Mouse (Mus musculus) kidney, embryonic 16.5 days (tissue): ENCODE results near the gene B3gnt2. TPM values are rescaled to one million over a fixed set of nuclear protein-coding genes. Genes with fewer than 3 reads are reported as not detected.

Experiments used
- ATAC-seq: fragments of 200-750 bp; cut with Nextera tagmentation; 2 replicates; pipeline ENCODE4 v1.8.0; 2017; ENCODE audit warnings: moderate TSS enrichment; ENCODE audit not compliant: low FRiP score, low TSS enrichment
- H3K27ac ChIP-seq: fragments of 300-500 bp; sonication (generic); 2 replicates; pipeline ENCODE4 v1.5.1; 2014; ENCODE audit warnings: low read length
- H3K27me3 ChIP-seq: fragments of 300-500 bp; sonication (generic); 2 replicates; pipeline ENCODE4 v1.6.1; 2014; ENCODE audit warnings: low read length, control low read depth, mixed read lengths; ENCODE audit not compliant: insufficient read depth
- H3K36me3 ChIP-seq: fragments of 300-500 bp; sonication (generic); 2 replicates; pipeline ENCODE4 v1.6.1; 2014; ENCODE audit warnings: low read length, control low read depth, mixed read lengths; ENCODE audit not compliant: insufficient read depth
- H3K4me1 ChIP-seq: fragments of 300-500 bp; sonication (generic); 2 replicates; pipeline ENCODE4 v1.6.1; 2014; ENCODE audit warnings: low read length, control low read depth, mixed read lengths; ENCODE audit not compliant: insufficient read depth
- H3K4me2 ChIP-seq: fragments of 300-500 bp; sonication (generic); replicated peaks from 2 replicates; pipeline ENCODE4 v1.6.1; 2014; ENCODE audit warnings: low read depth, low read length
- H3K4me3 ChIP-seq: fragments of 300-500 bp; sonication (generic); 2 replicates; pipeline ENCODE4 v1.5.1; 2014; ENCODE audit warnings: mild to moderate bottlenecking, low read length
- H3K9ac ChIP-seq: fragments of 300-500 bp; sonication (generic); replicated peaks from 2 replicates; pipeline ENCODE4 v1.6.1; 2014; ENCODE audit warnings: low read length
- H3K9me3 ChIP-seq: fragments of 300-500 bp; sonication (generic); 2 replicates; pipeline ENCODE4 v1.6.1; 2016; ENCODE audit warnings: low read length, control low read depth
- WGBS: fragments of 180-500 bp; shearing (Covaris S2); extraction: QIAGEN DNeasy Blood & Tissue Kit; methylation state at CpG from one replicate; pipeline ENCODE4 v1.1.7; 2014; 5-methylcytosine and 5-hydroxymethylcytosine counted together
- polyA plus RNA-seq: library from polyadenylated mRNA; unstranded; fragments of >200 nt; fragmentation: Nextera tagmentation; extraction: Ambion mirVana; gene quantifications from 2 replicates; pipeline ENCODE4 v1.2.1, GENCODE M21; 2015

The B3gnt2 gene
- polyA plus RNA-seq, 1 experiment from 2014 or later, result 13.2 TPM

DNA sequence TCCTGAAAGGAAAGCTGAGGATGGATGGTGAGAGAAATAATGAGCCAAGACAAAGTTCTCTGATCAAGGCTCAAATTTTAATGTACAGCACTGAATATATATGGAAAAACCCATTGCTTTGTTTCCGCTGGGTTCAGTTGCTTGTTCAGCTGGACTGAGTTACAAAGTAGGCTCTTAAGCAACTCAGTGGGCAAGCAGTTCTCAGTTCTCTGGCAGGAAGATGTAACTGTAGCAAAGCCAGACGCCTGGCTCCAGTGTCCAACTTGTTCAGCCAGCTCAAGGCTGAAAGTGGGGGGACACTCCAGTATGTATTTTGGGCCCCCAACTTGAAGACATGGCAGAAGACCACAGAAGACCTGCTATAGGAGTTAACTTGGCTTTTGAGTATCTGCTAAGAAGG, 72.9 kb downstream of the B3gnt2 start:
- H3K9ac ChIP-seq, result no peak overlapping the region
- no peak overlapping the region for H3K4me2 ChIP-seq
- no peaks in the 10 kb centered on the region for H3K36me3 ChIP-seq
- 83% methylated on average over 2 of the region's 2 CpGs for WGBS
- no peak overlapping the region for H3K4me3 ChIP-seq
- no peak overlapping the region for H3K27ac ChIP-seq
- H3K9me3 ChIP-seq, result no peaks in the 10 kb centered on the region
- H3K4me1 ChIP-seq, result 0 out of 2 replicates have a peak, but pooled peaks cover 2% of the 10 kb centered on the region
- ATAC-seq, result no peak
- H3K27me3 ChIP-seq, result no peaks in the 10 kb centered on the region

DNA sequence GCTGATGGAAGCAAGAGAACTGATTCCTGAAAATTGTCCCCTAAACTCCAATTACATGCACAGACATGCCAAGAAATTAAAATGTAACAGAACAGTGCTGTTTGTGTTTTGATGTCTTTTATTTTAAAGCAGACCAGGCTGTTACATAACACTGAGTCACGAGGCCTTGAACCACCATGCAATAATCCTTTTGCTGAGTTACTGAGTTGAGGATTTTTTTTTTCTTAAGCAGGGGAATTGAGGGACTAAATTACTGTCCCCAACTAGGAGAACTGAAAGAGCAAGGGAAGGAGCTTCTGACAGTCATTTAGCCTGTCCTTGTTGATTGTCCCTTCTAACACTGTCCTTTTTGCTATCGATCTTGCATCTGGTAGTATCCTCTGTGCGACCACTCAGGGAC, 76.3 kb downstream of the B3gnt2 start:
- 0 out of 2 replicates have a peak, but pooled peaks cover 6% of the 10 kb centered on the region for H3K4me1 ChIP-seq
- H3K27me3 ChIP-seq, result no peaks in the 10 kb centered on the region
- H3K4me3 ChIP-seq, result no peak overlapping the region
- ATAC-seq, result no peak
- H3K9ac ChIP-seq, result no peak overlapping the region
- H3K4me2 ChIP-seq, result no peak overlapping the region
- 85% methylated on average over 3 of the region's 3 CpGs for WGBS
- no peak overlapping the region for H3K27ac ChIP-seq
- no peaks in the 10 kb centered on the region for H3K36me3 ChIP-seq
- H3K9me3 ChIP-seq, result no peaks in the 10 kb centered on the region

DNA sequence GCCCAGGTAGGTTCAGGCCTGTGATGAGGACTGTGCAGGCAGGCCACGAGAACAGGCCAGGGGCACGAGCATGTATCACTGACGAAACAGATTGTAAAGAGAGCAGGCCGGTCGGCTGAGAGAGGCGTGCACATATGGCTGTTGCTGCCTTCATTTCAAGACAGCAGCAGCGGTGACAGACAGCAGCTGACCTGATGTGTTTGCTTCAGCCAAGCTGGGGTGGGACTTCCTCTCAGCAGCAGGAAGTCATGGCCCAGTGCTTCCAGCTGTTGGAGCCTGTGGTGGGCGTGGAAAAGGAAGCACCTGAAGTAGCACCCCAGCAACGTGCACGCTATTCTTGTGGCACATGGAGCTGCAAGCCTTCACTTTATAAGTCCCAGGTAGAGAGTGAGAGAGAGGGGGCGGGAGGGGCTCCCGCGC, 78.0 kb downstream of the B3gnt2 start:
- Histone ChIP-seq H3K4me2 (no peak overlapping the region; the same call in 1 of the 2 replicates), H3K4me1 (0 out of 2 replicates have a peak, but pooled peaks cover 6% of the 10 kb centered on the region), H3K4me3 (no peak overlapping the region), H3K27me3 (no peaks in the 10 kb centered on the region), H3K27ac (no peak overlapping the region), H3K9ac (no peak overlapping the region), H3K36me3 (no peaks in the 10 kb centered on the region), H3K9me3 (peaks cover under 1% of the 10 kb centered on the region)
- peak; percentile 72 for ATAC-seq
- 56% methylated on average over 13 of the region's 13 CpGs for WGBS

- ATAC-seq, result no peak
- Histone ChIP-seq H3K4me3 (no peak overlapping the region), H3K27me3 (no peaks in the 10 kb centered on the region), H3K9ac (no peak overlapping the region), H3K9me3 (peaks cover 7% of the 10 kb centered on the region), H3K4me1 (0 out of 2 replicates have a peak, but pooled peaks cover 6% of the 10 kb centered on the region), H3K36me3 (no peaks in the 10 kb centered on the region), H3K4me2 (no peak overlapping the region), H3K27ac (no peak overlapping the region)
Measured at GRCm38 (mm10) chr11:22781190-22781589, 79.6 kb downstream of the B3gnt2 start.

DNA sequence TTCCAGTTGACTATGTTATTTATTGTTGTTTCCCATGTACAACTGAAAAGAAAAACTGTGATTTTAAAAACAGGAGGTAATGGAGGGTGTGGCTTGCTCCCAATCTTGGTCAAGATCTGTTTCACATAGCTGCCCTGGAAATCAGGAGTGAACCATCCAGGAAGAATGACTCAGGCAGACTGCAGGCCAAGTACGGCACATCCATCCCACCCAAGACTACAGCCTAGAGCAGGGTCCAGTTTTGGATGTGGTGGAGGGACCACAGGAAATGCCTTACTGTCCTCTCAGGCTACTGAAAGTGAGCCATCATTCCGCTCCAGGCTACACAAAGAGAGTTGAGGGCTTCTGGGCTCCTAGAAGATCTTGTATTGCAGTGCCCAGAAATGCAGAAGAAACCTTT, 80.0 kb downstream of the B3gnt2 start:
- H3K9ac ChIP-seq, result no peak overlapping the region
- ATAC-seq, result no peak
- H3K27ac ChIP-seq, result no peak overlapping the region
- no peak overlapping the region for H3K4me3 ChIP-seq
- 74% methylated on average over 2 of the region's 2 CpGs for WGBS
- H3K4me2 ChIP-seq, result no peak overlapping the region
- 0 out of 2 replicates have a peak, but pooled peaks cover 6% of the 10 kb centered on the region for H3K4me1 ChIP-seq
- H3K27me3 ChIP-seq, result no peaks in the 10 kb centered on the region
- no peaks in the 10 kb centered on the region for H3K36me3 ChIP-seq
- peaks cover 7% of the 10 kb centered on the region for H3K9me3 ChIP-seq

DNA sequence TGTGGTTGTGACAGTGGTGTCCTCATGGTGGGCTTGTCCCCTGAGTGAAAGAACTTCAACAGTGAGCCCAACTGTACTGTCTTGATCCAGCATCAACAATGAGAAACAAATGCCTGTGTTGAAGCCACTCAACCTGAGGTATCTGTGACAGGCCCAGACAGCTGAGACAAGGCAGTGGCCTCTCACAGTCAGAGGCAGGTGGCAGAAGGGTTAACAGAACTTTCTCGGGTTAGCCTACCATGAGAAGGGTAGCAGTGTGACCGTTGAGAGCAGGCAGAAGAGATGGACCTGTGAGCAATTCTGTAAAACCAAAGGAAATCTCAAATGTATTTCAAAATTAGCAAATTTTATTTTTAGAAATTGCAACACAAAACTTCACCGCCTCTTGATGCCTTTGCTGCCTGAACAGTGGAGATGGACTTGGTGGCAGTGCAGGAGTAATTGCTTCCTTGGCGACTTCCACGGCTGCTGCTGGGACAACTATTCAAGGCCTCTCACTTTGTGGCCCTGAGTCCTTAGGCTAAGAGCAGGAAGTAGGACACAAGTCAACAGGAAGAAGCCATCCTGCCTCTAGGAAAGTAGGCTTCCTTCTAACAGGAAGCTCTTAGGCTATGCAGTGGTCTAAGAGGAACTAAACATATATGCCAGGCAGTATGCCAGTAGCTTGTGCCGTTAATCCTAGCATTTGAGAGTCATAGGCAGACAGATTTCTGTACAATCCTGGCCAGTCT, 80.8 kb downstream of the B3gnt2 start:
- Histone ChIP-seq H3K27me3 (no peaks in the 10 kb centered on the region), H3K9ac (no peak overlapping the region), H3K4me3 (no peak overlapping the region), H3K9me3 (peaks cover 7% of the 10 kb centered on the region), H3K4me1 (0 out of 2 replicates have a peak, but pooled peaks cover 6% of the 10 kb centered on the region), H3K36me3 (no peaks in the 10 kb centered on the region), H3K27ac (peak overlapping the region; percentile 57), H3K4me2 (no peak overlapping the region)
- WGBS, result 64% methylated on average over 6 of the region's 6 CpGs
- ATAC-seq, result peak; percentile 57; the same call in 1 of the 2 replicates

GRCm38 (mm10) chr11:22778596-22778995, 82.2 kb downstream of the B3gnt2 start:
- no peak overlapping the region for H3K4me2 ChIP-seq
- ATAC-seq, result no peak
- no peak overlapping the region for H3K4me3 ChIP-seq
- H3K36me3 ChIP-seq, result no peaks in the 10 kb centered on the region
- no peaks in the 10 kb centered on the region for H3K27me3 ChIP-seq
- H3K27ac ChIP-seq, result no peak overlapping the region
- peaks cover 7% of the 10 kb centered on the region for H3K9me3 ChIP-seq
- no peak overlapping the region for H3K9ac ChIP-seq
- H3K4me1 ChIP-seq, result 0 out of 2 replicates have a peak, but pooled peaks cover 6% of the 10 kb centered on the region
- WGBS, result 68% methylated on average over 3 of the region's 3 CpGs

- Histone ChIP-seq H3K9me3 (peaks cover 7% of the 10 kb centered on the region), H3K27me3 (no peaks in the 10 kb centered on the region), H3K36me3 (no peaks in the 10 kb centered on the region), H3K4me3 (no peak overlapping the region), H3K27ac (no peak overlapping the region), H3K4me2 (no peak overlapping the region), H3K4me1 (0 out of 2 replicates have a peak, but pooled peaks cover under 1% of the 10 kb centered on the region), H3K9ac (no peak overlapping the region)
- WGBS, result 85% methylated on average over 2 of the region's 2 CpGs
- no peak for ATAC-seq
Measured at GRCm38 (mm10) chr11:22777531-22777930, 83.2 kb downstream of the B3gnt2 start.

GRCm38 (mm10) chr11:22774821-22775220, 85.9 kb downstream of the B3gnt2 start:
- no peaks in the 10 kb centered on the region for H3K27me3 ChIP-seq
- H3K9me3 ChIP-seq, result peaks cover 7% of the 10 kb centered on the region
- no peaks in the 10 kb centered on the region for H3K4me1 ChIP-seq
- H3K4me3 ChIP-seq, result no peak overlapping the region
- no peak for ATAC-seq
- H3K36me3 ChIP-seq, result no peaks in the 10 kb centered on the region
- no peak overlapping the region for H3K4me2 ChIP-seq
- H3K9ac ChIP-seq, result no peak overlapping the region
- H3K27ac ChIP-seq, result no peak overlapping the region
- 87% methylated on average over 2 of the region's 2 CpGs for WGBS

DNA sequence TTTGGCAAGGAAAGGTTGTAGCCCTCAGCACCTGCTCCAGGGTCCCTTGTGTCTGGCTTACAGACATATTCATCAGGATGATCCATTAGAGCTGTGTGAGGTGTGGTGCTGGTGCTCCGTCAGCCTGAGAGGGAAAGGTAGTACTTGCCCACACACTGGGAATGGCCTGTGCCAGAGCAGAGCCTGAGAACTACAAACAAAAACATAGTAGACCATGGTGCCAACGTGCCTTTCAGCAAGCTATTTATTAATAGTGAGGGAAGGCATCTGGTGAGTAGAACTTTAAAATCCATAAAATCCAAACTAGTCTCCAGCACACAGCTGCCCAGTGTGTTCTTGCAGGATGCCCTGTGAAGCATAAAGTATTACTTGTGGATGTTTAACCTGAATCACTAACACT, 94.5 kb downstream of the B3gnt2 start:
- 68% methylated on average over 2 of the region's 2 CpGs for WGBS
- Histone ChIP-seq H3K9me3 (no peaks in the 10 kb centered on the region), H3K27me3 (no peaks in the 10 kb centered on the region), H3K9ac (0 out of 2 replicates have a peak overlapping the region, but pooled peaks have one; percentile 12), H3K4me1 (peaks cover 8% of the 10 kb centered on the region), H3K4me3 (no peak overlapping the region), H3K4me2 (no peak overlapping the region), H3K36me3 (no peaks in the 10 kb centered on the region), H3K27ac (peak overlapping the region; percentile 51; the same call in 1 of the 2 replicates)
- peak; percentile 90 for ATAC-seq
